Mouse (Mus musculus) MEL (cell line): ENCODE results near the gene Glrx2. TPM values are rescaled to one million over a fixed set of nuclear protein-coding genes. Genes with fewer than 3 reads are reported as not detected.

Source experiments
- DNase-seq: peaks from one replicate; pipeline ENCODE4 v3.0.0; 2011; ENCODE audit warnings: low read depth, low spot score
- H3K27ac ChIP-seq: 2 replicates; pipeline ENCODE4 v1.5.1; 2012; ENCODE audit warnings: low read depth, mild to moderate bottlenecking, control low read depth, low read length, moderate library complexity; ENCODE audit not compliant: control insufficient read depth
- H3K27me3 ChIP-seq, 2 experiments: fragments of 150-350 bp in 1 of 2; sonication (generic) in 1 of 2; 2 replicates each; pipeline ENCODE4 v1.6.1; 2012; ENCODE audit warnings: low read length in 2 of 2, mild to moderate bottlenecking in 2 of 2, improper control_type of control experiment in 1 of 2, moderate library complexity in 1 of 2; ENCODE audit not compliant: insufficient read depth in 2 of 2, control insufficient read depth in 1 of 2
- H3K36me3 ChIP-seq, 2 experiments: 2 replicates each; pipeline ENCODE4 v1.6.1; 2012 to 2014; ENCODE audit warnings: low read length in 2 of 2, improper control_type of control experiment in 1 of 2, inconsistent platforms in 1 of 2, mild to moderate bottlenecking in 1 of 2; ENCODE audit not compliant: insufficient read depth in 2 of 2, control insufficient read depth in 1 of 2
- H3K4me1 ChIP-seq, 2 experiments: fragments of 150-350 bp in 1 of 2; sonication (generic) in 1 of 2; 2 replicates each; pipeline ENCODE4 v1.6.1; 2012; ENCODE audit warnings: low read length in 2 of 2, improper control_type of control experiment in 1 of 2, mild to moderate bottlenecking in 1 of 2; ENCODE audit not compliant: insufficient read depth in 2 of 2, control insufficient read depth in 1 of 2
- H3K4me3 ChIP-seq, 2 experiments: fragments of 150-350 bp in 1 of 2; sonication (generic) in 1 of 2; 2 replicates each; pipeline ENCODE4 v1.5.1; 2012; ENCODE audit warnings: low read depth in 2 of 2, low read length in 2 of 2, mild to moderate bottlenecking in 2 of 2, moderate library complexity in 2 of 2, control low read depth in 1 of 2, improper control_type of control experiment in 1 of 2; ENCODE audit not compliant: control insufficient read depth in 1 of 2, insufficient read depth in 1 of 2
- H3K79me2 ChIP-seq: 2 replicates; pipeline ENCODE4 v1.6.1; 2012; ENCODE audit warnings: mild to moderate bottlenecking, low read length, moderate library complexity; ENCODE audit not compliant: control insufficient read depth, poor library complexity, insufficient read depth
- H3K9ac ChIP-seq: 2 replicates; pipeline ENCODE4 v1.6.1; 2012; ENCODE audit warnings: low read depth, mild to moderate bottlenecking, control low read depth, low read length, moderate library complexity; ENCODE audit not compliant: control insufficient read depth, poor library complexity, severe bottlenecking
- H3K9me3 ChIP-seq: fragments of 150-350 bp; sonication (generic); replicated peaks from 2 replicates; pipeline ENCODE4 v1.6.1; 2012; ENCODE audit warnings: mild to moderate bottlenecking, low read length, improper control_type of control experiment, moderate library complexity; ENCODE audit not compliant: insufficient read depth
- BHLHE40 ChIP-seq: IDR thresholded peaks from 2 replicates; pipeline ENCODE4 v1.6.1; 2012; ENCODE audit warnings: low read depth, mild to moderate bottlenecking, inconsistent platforms, low read length, improper control_type of control experiment, borderline replicate concordance
- CHD1 ChIP-seq: IDR thresholded peaks from 2 replicates; pipeline ENCODE4 v1.6.1; 2012; ENCODE audit warnings: low read depth, mild to moderate bottlenecking, inconsistent platforms, low read length, improper control_type of control experiment
- CTCF ChIP-seq, 3 experiments: IDR thresholded peaks in 2 of 3; conservative IDR thresholded peaks in 1 of 3; 2 replicates each; pipeline ENCODE4 v1.5.1; 2011 to 2012; ENCODE audit warnings: low read length in 3 of 3, low read depth in 2 of 3, mild to moderate bottlenecking in 2 of 3, improper control_type of control experiment in 1 of 3, inconsistent platforms in 1 of 3, mixed read lengths in 1 of 3, moderate library complexity in 1 of 3; ENCODE audit not compliant: control insufficient read depth in 1 of 3, insufficient read depth in 1 of 3, poor library complexity in 1 of 3, severe bottlenecking in 1 of 3
- ELF1 ChIP-seq: IDR thresholded peaks from 2 replicates; pipeline ENCODE4 v1.6.1; 2014; ENCODE audit warnings: low read depth, mild to moderate bottlenecking, inconsistent platforms, low read length, improper control_type of control experiment, moderate library complexity
- EP300 ChIP-seq, 2 experiments: IDR thresholded peaks; 2 replicates each; pipeline ENCODE4 v1.6.1; 2011; ENCODE audit warnings: improper control_type of control experiment in 2 of 2, low read length in 2 of 2, low read depth in 1 of 2, mild to moderate bottlenecking in 1 of 2
- ETS1 ChIP-seq: IDR thresholded peaks from 2 replicates; pipeline ENCODE4 v1.6.1; 2012; ENCODE audit warnings: low read depth, mild to moderate bottlenecking, inconsistent platforms, low read length, improper control_type of control experiment, moderate library complexity
- GABPA ChIP-seq: IDR thresholded peaks from 2 replicates; pipeline ENCODE4 v1.6.1; 2012; ENCODE audit warnings: low read depth, mild to moderate bottlenecking, inconsistent platforms, low read length, improper control_type of control experiment, moderate library complexity
- GATA1 ChIP-seq: IDR thresholded peaks from 2 replicates; pipeline ENCODE4 v1.6.1; 2011; ENCODE audit warnings: low read depth, low read length, improper control_type of control experiment
- HCFC1 ChIP-seq: IDR thresholded peaks from 2 replicates; pipeline ENCODE4 v1.6.1; 2012; ENCODE audit warnings: low read depth, mild to moderate bottlenecking, inconsistent platforms, low read length, improper control_type of control experiment, moderate library complexity
- JUND ChIP-seq: IDR thresholded peaks from 2 replicates; pipeline ENCODE4 v1.6.1; 2011; ENCODE audit warnings: low read depth, mild to moderate bottlenecking, improper control_type of control experiment, low read length
- KAT2A ChIP-seq: conservative IDR thresholded peaks from 2 replicates; pipeline ENCODE4 v1.6.1; 2012; ENCODE audit warnings: low read depth, low read length, improper control_type of control experiment, inconsistent platforms
- MAFK ChIP-seq: IDR thresholded peaks from 2 replicates; pipeline ENCODE4 v1.6.1; 2011; ENCODE audit warnings: low read depth, mild to moderate bottlenecking, low read length, improper control_type of control experiment, borderline replicate concordance
- MAX ChIP-seq: IDR thresholded peaks from 2 replicates; pipeline ENCODE4 v1.6.1; 2011; ENCODE audit warnings: low read length, improper control_type of control experiment
- MAZ ChIP-seq: IDR thresholded peaks from 2 replicates; pipeline ENCODE4 v1.6.1; 2012; ENCODE audit warnings: low read depth, mild to moderate bottlenecking, inconsistent platforms, low read length, improper control_type of control experiment
- MEF2A ChIP-seq: IDR thresholded peaks from 2 replicates; pipeline ENCODE4 v1.6.1; 2014; ENCODE audit warnings: low read depth, mild to moderate bottlenecking, inconsistent platforms, low read length, improper control_type of control experiment; ENCODE audit not compliant: poor library complexity, insufficient replicate concordance, severe bottlenecking; ENCODE audit errors: extremely low read depth
- MXI1 ChIP-seq: IDR thresholded peaks from 2 replicates; pipeline ENCODE4 v1.6.1; 2011; ENCODE audit warnings: mild to moderate bottlenecking, low read depth, low read length, improper control_type of control experiment
- MYB ChIP-seq: IDR thresholded peaks from 2 replicates; pipeline ENCODE4 v1.6.1; 2011; ENCODE audit warnings: mild to moderate bottlenecking, low read depth, low read length, improper control_type of control experiment
- MYC ChIP-seq: IDR thresholded peaks from 2 replicates; pipeline ENCODE4 v1.6.1; 2011; ENCODE audit warnings: low read depth, mild to moderate bottlenecking, low read length, improper control_type of control experiment, moderate library complexity
- NELFE ChIP-seq: IDR thresholded peaks from 2 replicates; pipeline ENCODE4 v1.6.1; 2011; ENCODE audit warnings: low read depth, low read length, improper control_type of control experiment
- NRF1 ChIP-seq: IDR thresholded peaks from 2 replicates; pipeline ENCODE4 v1.6.1; 2014; ENCODE audit warnings: low read depth, mild to moderate bottlenecking, inconsistent platforms, low read length, improper control_type of control experiment, moderate library complexity; ENCODE audit not compliant: poor library complexity, insufficient read depth, severe bottlenecking
- POLR2A ChIP-seq, 2 experiments: IDR thresholded peaks; 2 replicates each; pipeline ENCODE4 v1.6.1; 2011 to 2012; ENCODE audit warnings: low read length in 2 of 2, mild to moderate bottlenecking in 2 of 2, control low read depth in 1 of 2, improper control_type of control experiment in 1 of 2, low read depth in 1 of 2, moderate library complexity in 1 of 2; ENCODE audit not compliant: control insufficient read depth in 1 of 2, insufficient read depth in 1 of 2, poor library complexity in 1 of 2
- POLR2AphosphoS2 ChIP-seq: IDR thresholded peaks from 2 replicates; pipeline ENCODE4 v1.6.1; 2011; ENCODE audit warnings: low read length, improper control_type of control experiment
- POLR2AphosphoS5 ChIP-seq: IDR thresholded peaks from 2 replicates; pipeline ENCODE4 v1.6.1; 2012; ENCODE audit warnings: low read depth, borderline replicate concordance, mild to moderate bottlenecking, inconsistent platforms, low read length, moderate library complexity, mixed read lengths
- RAD21 ChIP-seq: IDR thresholded peaks from 2 replicates; pipeline ENCODE4 v1.6.1; 2011; ENCODE audit warnings: mild to moderate bottlenecking, low read depth, low read length, improper control_type of control experiment
- SIN3A ChIP-seq: IDR thresholded peaks from 2 replicates; pipeline ENCODE4 v1.6.1; 2012; ENCODE audit warnings: low read length, improper control_type of control experiment, inconsistent platforms
- SMC3 ChIP-seq: IDR thresholded peaks from 2 replicates; pipeline ENCODE4 v1.6.1; 2011; ENCODE audit warnings: low read depth, low read length, improper control_type of control experiment
- TAL1 ChIP-seq: IDR thresholded peaks from 2 replicates; pipeline ENCODE4 v1.6.1; 2012; ENCODE audit warnings: mild to moderate bottlenecking, inconsistent platforms, low read length, moderate library complexity, mixed read lengths
- TBP ChIP-seq: IDR thresholded peaks from 2 replicates; pipeline ENCODE4 v1.8.0; 2011; ENCODE audit warnings: low read depth, low read length, improper control_type of control experiment
- TCF12 ChIP-seq: IDR thresholded peaks from 2 replicates; pipeline ENCODE4 v1.6.1; 2014; ENCODE audit warnings: low read depth, mild to moderate bottlenecking, inconsistent platforms, low read length, improper control_type of control experiment, moderate library complexity
- UBTF ChIP-seq: IDR thresholded peaks from 2 replicates; pipeline ENCODE4 v1.6.1; 2012; ENCODE audit warnings: low read depth, mild to moderate bottlenecking, inconsistent platforms, low read length, improper control_type of control experiment, moderate library complexity, borderline replicate concordance; ENCODE audit not compliant: insufficient read depth
- USF1 ChIP-seq: IDR thresholded peaks from 2 replicates; pipeline ENCODE4 v1.6.1; 2014; ENCODE audit warnings: low read depth, mild to moderate bottlenecking, inconsistent platforms, low read length, improper control_type of control experiment, moderate library complexity
- USF2 ChIP-seq, 2 experiments: IDR thresholded peaks; 2 replicates each; pipeline ENCODE4 v1.6.1; 2011 to 2012; ENCODE audit warnings: improper control_type of control experiment in 2 of 2, low read length in 2 of 2, borderline replicate concordance in 1 of 2, inconsistent platforms in 1 of 2, low read depth in 1 of 2, mild to moderate bottlenecking in 1 of 2; ENCODE audit not compliant: insufficient read depth in 1 of 2
- ZKSCAN1 ChIP-seq: IDR thresholded peaks from 2 replicates; pipeline ENCODE4 v1.6.1; 2012; ENCODE audit warnings: low read depth, mild to moderate bottlenecking, inconsistent platforms, low read length, improper control_type of control experiment, moderate library complexity
- ZMIZ1 ChIP-seq: IDR thresholded peaks from 2 replicates; pipeline ENCODE4 v1.6.1; 2012; ENCODE audit warnings: low read depth, mild to moderate bottlenecking, inconsistent platforms, low read length, improper control_type of control experiment, moderate library complexity
- ZNF384 ChIP-seq: IDR thresholded peaks from 2 replicates; pipeline ENCODE4 v1.6.1; 2012; ENCODE audit warnings: low read depth, mild to moderate bottlenecking, inconsistent platforms, low read length, improper control_type of control experiment
- polyA plus RNA-seq, 2 experiments: library from polyadenylated mRNA; stranded (reverse) in 1 of 2; unstranded in 1 of 2; fragments of >175 nt in 1 of 2; fragments of >200 nt in 1 of 2; gene quantifications; 2 replicates each; pipeline versions ENCODE4 v1.2.1 to v1.2.4; 2012; ENCODE audit warnings: low replicate concordance in 2 of 2, low read depth in 1 of 2; ENCODE audit not compliant: insufficient read length in 2 of 2, insufficient read depth in 1 of 2, missing spikeins in 1 of 2
- total RNA-seq: library from RNA; depleted of rRNA; stranded (reverse); fragments of 300-350 nt; gene quantifications from 2 replicates; pipeline ENCODE4 v1.2.3, GENCODE M21; 2012

The Glrx2 gene
- total and polyA plus RNA-seq, 3 experiments = 25.3 to 61.6 TPM; not detected in 1

DNA sequence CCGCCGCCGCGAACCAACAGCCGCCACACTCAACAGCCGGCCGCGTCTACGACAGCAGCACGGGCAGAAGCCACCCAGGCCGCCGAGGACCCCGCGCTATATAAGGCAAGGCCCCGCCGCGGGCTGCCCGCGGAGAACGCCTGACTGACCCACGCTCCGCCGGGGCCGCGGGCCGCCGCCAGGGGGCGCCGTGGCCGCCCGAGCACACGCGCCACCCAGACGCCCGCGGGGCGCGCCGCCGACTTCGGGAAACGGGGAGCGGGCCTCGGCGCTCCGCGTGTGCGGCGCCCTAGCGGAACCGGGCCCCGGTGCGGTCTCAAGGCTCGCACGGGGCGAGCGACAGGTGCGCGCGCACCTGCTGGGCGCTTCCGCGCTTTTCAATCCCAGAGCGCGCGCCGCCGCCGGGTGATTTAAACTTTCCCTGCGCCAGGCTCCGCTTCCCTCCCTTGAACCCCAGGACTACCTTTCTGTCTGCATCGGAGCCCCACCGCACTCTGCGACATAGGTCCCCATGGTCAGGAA lies 13.3 kb upstream of the Glrx2 start, which contains the start of gene Cdc73:
Cdc73 (minus strand) TSS at position 153 of the 522 bp plus-strand sequence.
- Histone ChIP-seq H3K27ac (peak within 1 kb of the TSS; percentile 78), H3K79me2 (peaks cover 37% of the 10 kb centered on the region), H3K27me3 (no peaks in the 10 kb centered on the region), H3K36me3 (peaks cover 8 to 15% of the 10 kb centered on the region in 2 experiments), H3K9me3 (no peaks in the 10 kb centered on the region), H3K4me3 (peak within 1 kb of the TSS; percentile 90 to 97), H3K9ac (peak within 1 kb of the TSS; percentile 93), H3K4me1 (peaks cover 0 to 4% of the 10 kb centered on the region in 2 experiments; a peak in 1 of 4 replicates)
- TF ChIP-seq NRF1 (peak; percentile 58; the same call in 1 of the 2 replicates), JUND (no peak), POLR2AphosphoS5 (no peak), EP300 (IDR thresholded peaks at IDR 0.05; ENCODE audit: low read depth in 1 of 2, low read length in 2 of 2) (0 out of 4 replicates have a peak, but pooled peaks of 1 of the 2 experiments have one; percentile 1), CHD1 (no peak), MYB (no peak), MEF2A (0 out of 2 replicates have a peak, but pooled peaks have one; percentile 1), RAD21 (peak; percentile 24), ZNF384 (no peak), POLR2AphosphoS2 (peak; percentile 81), MAZ (peak; percentile 59; the same call in 1 of the 2 replicates), KAT2A (no peak; the same call in 1 of the 2 replicates), TCF12 (peak; percentile 52; the same call in 1 of the 2 replicates), ZKSCAN1 (no peak), ETS1 (0 out of 2 replicates have a peak, but pooled peaks have one; percentile 12), BHLHE40 (no peak), NELFE (peak; percentile 67), CTCF (IDR thresholded peaks at IDR 0.05 in 2 of 3, conservative IDR thresholded peaks at IDR 0.05 in 1 of 3; ENCODE audit: control insufficient read depth in 1 of 3, insufficient read depth in 1 of 3, low read depth in 2 of 3, low read length in 3 of 3, poor library complexity in 1 of 3, severe bottlenecking in 1 of 3) (peak in 2 of 3 experiments; percentile 83 to 84; a peak in 5 of 6 replicates), GATA1 (no peak), SMC3 (peak; percentile 56), POLR2A (IDR thresholded peaks at IDR 0.05; ENCODE audit: control insufficient read depth in 1 of 2, insufficient read depth in 1 of 2, low read depth in 1 of 2, low read length in 2 of 2, poor library complexity in 1 of 2) (peak; percentile 70 to 87), HCFC1 (peak; percentile 78), MYC (no peak), ELF1 (peak; percentile 14; the same call in 1 of the 2 replicates), ZMIZ1 (peak; percentile 90), GABPA (no peak), UBTF (no peak; the same call in 1 of the 2 replicates), USF1 (0 out of 2 replicates have a peak, but pooled peaks have one; percentile 18), MAFK (no peak), SIN3A (no peak; the same call in 1 of the 2 replicates), TBP (peak; percentile 73), USF2 (IDR thresholded peaks at IDR 0.05; ENCODE audit: borderline replicate concordance in 1 of 2, insufficient read depth in 1 of 2, low read depth in 1 of 2, low read length in 2 of 2) (no peak), MXI1 (peak; percentile 65), MAX (peak; percentile 94), TAL1 (no peak)
- DNase-seq = peak; percentile 88
